Mouse (Mus musculus) heart, adult 2 months (tissue): ENCODE results near the gene Cnot11. TPM values are rescaled to one million over a fixed set of nuclear protein-coding genes. Genes with fewer than 3 reads are reported as not detected.
"Not testable (repeated sequence)": the region's sequence is repeated elsewhere in the genome, so short reads cannot be mapped to it uniquely, and the experiment has no call there.

Experiments
- DNase-seq, 2 experiments: peaks; one replicate each; pipeline ENCODE4 v3.0.0; 2021
- H3K27ac ChIP-seq: fragments of 200-600 bp; 2 replicates; pipeline ENCODE4 v1.8.1; 2022
- H3K27me3 ChIP-seq: fragments of 200-500 bp; 2 replicates; pipeline ENCODE4 v1.6.1; 2012; ENCODE audit warnings: mild to moderate bottlenecking, low read length, inconsistent platforms, mixed read lengths; ENCODE audit not compliant: control insufficient read depth, insufficient read depth
- H3K36me3 ChIP-seq: fragments of 200-500 bp; 2 replicates; pipeline ENCODE4 v1.6.1; 2012; ENCODE audit warnings: low read length, inconsistent platforms; ENCODE audit not compliant: control insufficient read depth, insufficient read depth
- H3K4me1 ChIP-seq: fragments of 200-500 bp; 2 replicates; pipeline ENCODE4 v1.6.1; 2011; ENCODE audit warnings: low read length; ENCODE audit not compliant: control insufficient read depth, insufficient read depth
- H3K4me3 ChIP-seq: fragments of 200-600 bp; 2 replicates; pipeline ENCODE4 v1.8.1; 2022
- H3K79me2 ChIP-seq: fragments of 200-500 bp; replicated peaks from 2 replicates; pipeline ENCODE4 v1.6.1; 2012; ENCODE audit warnings: mild to moderate bottlenecking, inconsistent platforms, low read length, moderate library complexity, mixed read lengths; ENCODE audit not compliant: control insufficient read depth, insufficient read depth
- H3K9ac ChIP-seq: fragments of 200-500 bp; 2 replicates; pipeline ENCODE4 v1.6.1; 2012; ENCODE audit warnings: low read depth, mild to moderate bottlenecking, control low read depth, inconsistent platforms, low read length, mixed read lengths
- CTCF ChIP-seq: fragments of 200-600 bp; IDR thresholded peaks from 2 replicates; pipeline ENCODE4 v1.8.1; 2022; ENCODE audit warnings: antibody characterized with exemption, mild to moderate bottlenecking, moderate library complexity
- EP300 ChIP-seq: fragments of 200-500 bp; IDR thresholded peaks from 2 replicates; pipeline ENCODE4 v1.6.1; 2011; ENCODE audit warnings: low read depth, low read length, control low read depth; ENCODE audit not compliant: insufficient read depth
- POLR2A ChIP-seq: fragments of 200-500 bp; IDR thresholded peaks from 2 replicates; pipeline ENCODE4 v1.6.1; 2011; ENCODE audit warnings: mild to moderate bottlenecking, low read depth, low read length, control low read depth; ENCODE audit not compliant: insufficient read depth
- WGBS: fragments of 180-500 bp; shearing (Covaris S2); methylation state at CpG from one replicate; pipeline ENCODE4 v1.1.7; 2018; 5-methylcytosine and 5-hydroxymethylcytosine counted together
- intact Hi-C: fragments of 180-260 bp; cut with DNase I; formaldehyde crosslinking; loops from one replicate; pipeline ENCODE4 v1.15.1; 2025
- polyA plus RNA-seq: library from polyadenylated mRNA; depleted of rRNA; stranded (reverse); fragments of >200 nt; gene quantifications from 2 replicates; pipeline ENCODE4 v1.2.3, GENCODE M21; 2012
- total RNA-seq, 2 experiments: library from RNA; stranded (reverse); gene quantifications; 2 replicates each; pipeline ENCODE4 v1.2.3; 2021

Cnot11 gene
- total and polyA plus RNA-seq, 3 experiments, result 9.8 to 15.6 (median 13.2) TPM

GRCm38 (mm10) chr1:39578446-39578845 lies 43.7 kb downstream of the Cnot11 start:
- Histone ChIP-seq H3K4me3 (no peak overlapping the region), H3K4me1 (peaks cover 2% of the 10 kb centered on the region), H3K27ac (no peak overlapping the region), H3K9ac (no peak overlapping the region), H3K27me3 (no peaks in the 10 kb centered on the region), H3K36me3 (no peaks in the 10 kb centered on the region), H3K79me2 (no peaks in the 10 kb centered on the region)
- TF ChIP-seq CTCF (no peak), POLR2A (no peak), EP300 (no peak)
- WGBS, result 90% methylated on average over 5 of the region's 5 CpGs
- intact Hi-C loops, result no loop called here
- no peak for DNase-seq

- intact Hi-C loops, result no loop called here
- WGBS, result 66% methylated on average over 6 of the region's 6 CpGs
- H3K79me2 ChIP-seq, result no peaks in the 10 kb centered on the region
- H3K36me3 ChIP-seq, result no peaks in the 10 kb centered on the region
- H3K27ac ChIP-seq, result no peak overlapping the region
- no peaks in the 10 kb centered on the region for H3K27me3 ChIP-seq
- DNase-seq, result no peak
- TF ChIP-seq POLR2A (no peak), CTCF (no peak), EP300 (no peak)
- H3K4me3 ChIP-seq, result no peak overlapping the region
- H3K4me1 ChIP-seq, result peaks cover 2% of the 10 kb centered on the region
- no peak overlapping the region for H3K9ac ChIP-seq
Observed at GRCm38 (mm10) chr1:39579139-39579538, 44.3 kb downstream of the Cnot11 start.

- no peak overlapping the region for H3K27ac ChIP-seq
- intact Hi-C loops, result no loop called here
- H3K4me1 ChIP-seq, result no peaks in the 10 kb centered on the region
- H3K27me3 ChIP-seq, result 0 out of 2 replicates have a peak, but pooled peaks cover 3% of the 10 kb centered on the region
- H3K79me2 ChIP-seq, result no peaks in the 10 kb centered on the region
- no peak overlapping the region for H3K9ac ChIP-seq
- 71% methylated on average over 2 of the region's 3 CpGs for WGBS
- H3K4me3 ChIP-seq, result no peak overlapping the region
- DNase-seq, result no peak
- no peaks in the 10 kb centered on the region for H3K36me3 ChIP-seq
- TF ChIP-seq CTCF (no peak), EP300 (no peak)
Observed at GRCm38 (mm10) chr1:39581215-39581614, 46.4 kb downstream of the Cnot11 start.

- DNase-seq, result no peak
- intact Hi-C loops, result no loop called here
- H3K27ac ChIP-seq, result no peak overlapping the region
- no peaks in the 10 kb centered on the region for H3K79me2 ChIP-seq
- TF ChIP-seq EP300 (no peak), POLR2A (no peak), CTCF (no peak)
- H3K4me1 ChIP-seq, result no peaks in the 10 kb centered on the region
- H3K4me3 ChIP-seq, result no peak overlapping the region
- H3K27me3 ChIP-seq, result 0 out of 2 replicates have a peak, but pooled peaks cover 3% of the 10 kb centered on the region
- WGBS, result 74% methylated on average over 9 of the region's 9 CpGs
- no peaks in the 10 kb centered on the region for H3K36me3 ChIP-seq
- no peak overlapping the region for H3K9ac ChIP-seq
Observed at GRCm38 (mm10) chr1:39583173-39583572, 48.4 kb downstream of the Cnot11 start.

- intact Hi-C loops, result no loop called here
- Histone ChIP-seq H3K4me3 (no peak overlapping the region), H3K4me1 (no peaks in the 10 kb centered on the region), H3K36me3 (no peaks in the 10 kb centered on the region), H3K9ac (no peak overlapping the region), H3K27ac (no peak overlapping the region), H3K27me3 (0 out of 2 replicates have a peak, but pooled peaks cover 3% of the 10 kb centered on the region), H3K79me2 (no peaks in the 10 kb centered on the region)
- no peak for DNase-seq
- WGBS, result 78% methylated on average over 9 of the region's 9 CpGs
- no peak for TF ChIP-seq EP300
- no peak for TF ChIP-seq CTCF
- TF ChIP-seq POLR2A, result no peak
Observed at GRCm38 (mm10) chr1:39585416-39585815, 50.6 kb downstream of the Cnot11 start.

GRCm38 (mm10) chr1:39590193-39590592 lies 55.4 kb downstream of the Cnot11 start:
- no peaks in the 10 kb centered on the region for H3K79me2 ChIP-seq
- DNase-seq, result no peak
- WGBS, result 80% methylated on average over 5 of the region's 5 CpGs
- H3K4me3 ChIP-seq, result no peak overlapping the region
- intact Hi-C loops, result no loop called here
- H3K9ac ChIP-seq, result no peak overlapping the region
- H3K4me1 ChIP-seq, result no peaks in the 10 kb centered on the region
- H3K36me3 ChIP-seq, result no peaks in the 10 kb centered on the region
- 0 out of 2 replicates have a peak, but pooled peaks cover 3% of the 10 kb centered on the region for H3K27me3 ChIP-seq
- no peak overlapping the region for H3K27ac ChIP-seq
- TF ChIP-seq CTCF (no peak), POLR2A (no peak), EP300 (no peak)

GRCm38 (mm10) chr1:39591557-39591956 lies 56.8 kb downstream of the Cnot11 start:
- H3K27ac ChIP-seq, H3K79me2 ChIP-seq, H3K27me3 ChIP-seq, H3K4me3 ChIP-seq, H3K36me3 ChIP-seq, DNase-seq, intact Hi-C loops, H3K9ac ChIP-seq, H3K4me1 ChIP-seq: not testable (repeated sequence)
- 74% methylated on average over 1 of the region's 1 CpGs for WGBS
